Mouse (Mus musculus) CD4-positive, CD25-positive, alpha-beta regulatory T cell, adult 4 months (primary cell): ENCODE measurements around the gene Arhgap22. TPM values are rescaled to one million over a fixed set of nuclear protein-coding genes. Genes with fewer than 3 reads are reported as not detected.

Experiments
- ATAC-seq: one replicate; pipeline ENCODE4 v1.8.0; 2017
- polyA plus RNA-seq, 2 experiments: library from polyadenylated mRNA; unstranded; fragments of 100-300 nt; shearing (Covaris generic); gene quantifications; one replicate each; pipeline ENCODE4 v1.2.1; 2017

The Arhgap22 gene
- polyA plus RNA-seq, 2 experiments from 2014 or later = not detected

GRCm38 (mm10) chr14:33214767-33215128 is 922 bp downstream of the Arhgap22 start:
- no peak for ATAC-seq

- ATAC-seq = no peak
These were observed 1.3 kb downstream of the Arhgap22 start for GRCm38 (mm10) chr14:33215163-33215562.

GRCm38 (mm10) chr14:33216343-33217208 is 2.8 kb downstream of the Arhgap22 start:
- ATAC-seq = no peak

GRCm38 (mm10) chr14:33225235-33225634 is 11.4 kb downstream of the Arhgap22 start:
- ATAC-seq = no peak

GRCm38 (mm10) chr14:33230672-33231071 is 16.8 kb downstream of the Arhgap22 start:
- no peak for ATAC-seq

GRCm38 (mm10) chr14:33231311-33231710 is 17.5 kb downstream of the Arhgap22 start:
- no peak for ATAC-seq

GRCm38 (mm10) chr14:33232048-33232447 is 18.2 kb downstream of the Arhgap22 start:
- ATAC-seq = no peak

- ATAC-seq = no peak
These were observed 21.8 kb downstream of the Arhgap22 start for GRCm38 (mm10) chr14:33235661-33236060.

GRCm38 (mm10) chr14:33240400-33240799 is 26.6 kb downstream of the Arhgap22 start:
- no peak for ATAC-seq

- ATAC-seq = no peak
These were observed 29.4 kb downstream of the Arhgap22 start for GRCm38 (mm10) chr14:33243261-33243660.

- ATAC-seq = no peak
These were observed 30.7 kb downstream of the Arhgap22 start for GRCm38 (mm10) chr14:33244519-33244918.

GRCm38 (mm10) chr14:33244946-33245345 is 31.1 kb downstream of the Arhgap22 start:
- ATAC-seq = no peak

GRCm38 (mm10) chr14:33246476-33246875 is 32.6 kb downstream of the Arhgap22 start:
- no peak for ATAC-seq

GRCm38 (mm10) chr14:33247623-33248022 is 33.8 kb downstream of the Arhgap22 start:
- ATAC-seq = no peak

GRCm38 (mm10) chr14:33248741-33249140 is 34.9 kb downstream of the Arhgap22 start:
- no peak for ATAC-seq

- ATAC-seq = no peak
These were observed 36.6 kb downstream of the Arhgap22 start for GRCm38 (mm10) chr14:33250215-33250939.

GRCm38 (mm10) chr14:33250956-33251745 is 37.3 kb downstream of the Arhgap22 start:
- ATAC-seq = no peak

- ATAC-seq = no peak
These were observed 44.4 kb downstream of the Arhgap22 start for GRCm38 (mm10) chr14:33258256-33258655.

GRCm38 (mm10) chr14:33260131-33260530 is 46.3 kb downstream of the Arhgap22 start:
- no peak for ATAC-seq

GRCm38 (mm10) chr14:33264795-33265194 is 51.0 kb downstream of the Arhgap22 start:
- no peak for ATAC-seq

GRCm38 (mm10) chr14:33276240-33276639 is 62.4 kb downstream of the Arhgap22 start:
- no peak for ATAC-seq

GRCm38 (mm10) chr14:33278374-33278773 is 64.5 kb downstream of the Arhgap22 start:
- no peak for ATAC-seq

GRCm38 (mm10) chr14:33280921-33281320 is 67.1 kb downstream of the Arhgap22 start:
- no peak for ATAC-seq
